Mouse (Mus musculus) lung, postnatal 25 days (tissue): Measurements from ENCODE around the gene Pigq.

Source experiments
- DNase-seq: peaks from one replicate; pipeline ENCODE4 v3.0.0; 2022; ENCODE audit warnings: low spot score

Pigq gene

DNA sequence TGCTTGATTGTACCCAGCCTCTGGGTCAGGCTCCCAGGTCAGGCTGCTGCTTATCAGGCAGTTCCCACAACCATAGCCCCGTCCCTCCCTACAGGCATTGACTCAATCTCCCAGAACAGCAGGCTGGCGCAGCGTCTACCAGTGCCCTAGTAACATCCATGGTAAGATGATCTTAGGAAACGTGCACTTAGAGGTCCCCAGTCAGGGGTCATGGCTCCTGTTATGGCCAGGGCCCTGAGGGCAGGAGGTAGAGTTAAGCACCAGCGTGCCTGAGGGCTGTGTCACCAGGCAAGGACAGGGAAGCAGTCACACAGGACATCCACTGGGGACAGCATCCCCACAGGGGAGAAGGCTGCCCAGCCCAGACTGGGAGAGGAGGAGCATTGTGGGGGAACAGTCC lies 62.4 kb downstream of the Pigq start:
- no peak for DNase-seq

- DNase-seq = no peak
Measured at GRCm38 (mm10) chr17:25881691-25882090, 63.0 kb downstream of the Pigq start.

- DNase-seq = no peak
Measured at GRCm38 (mm10) chr17:25880913-25881641, 63.7 kb downstream of the Pigq start.

- DNase-seq = no peak
Measured at GRCm38 (mm10) chr17:25880196-25880910, 64.4 kb downstream of the Pigq start, which contains the start of gene Wfikkn1. Gene Wfikkn1, minus strand, starts transcription at chr17:25880858.

GRCm38 (mm10) chr17:25879750-25880149 lies 65.0 kb downstream of the Pigq start:
- no peak for DNase-seq

DNA sequence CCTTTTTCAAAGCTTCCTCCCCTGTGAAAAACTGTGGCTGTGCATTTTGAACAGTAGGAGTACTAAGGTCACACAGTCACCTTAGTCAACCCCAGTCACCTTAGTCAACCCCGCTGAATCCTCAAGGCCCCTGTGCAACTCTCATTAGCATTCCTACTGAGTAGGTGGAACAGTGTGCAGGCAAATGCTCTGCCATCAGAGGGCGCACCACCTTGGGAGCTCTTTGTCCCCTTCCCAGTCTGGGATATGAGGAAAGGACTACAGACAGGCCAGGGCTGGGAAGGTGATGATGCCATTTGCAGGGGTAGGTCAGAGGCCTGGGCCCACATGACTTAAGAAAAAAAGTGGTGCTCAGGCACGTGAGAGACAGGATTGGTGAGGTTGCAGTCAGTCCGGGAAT lies 65.5 kb downstream of the Pigq start:
- DNase-seq = no peak

- DNase-seq = no peak
Measured at GRCm38 (mm10) chr17:25878611-25879180, 66.0 kb downstream of the Pigq start.

DNA sequence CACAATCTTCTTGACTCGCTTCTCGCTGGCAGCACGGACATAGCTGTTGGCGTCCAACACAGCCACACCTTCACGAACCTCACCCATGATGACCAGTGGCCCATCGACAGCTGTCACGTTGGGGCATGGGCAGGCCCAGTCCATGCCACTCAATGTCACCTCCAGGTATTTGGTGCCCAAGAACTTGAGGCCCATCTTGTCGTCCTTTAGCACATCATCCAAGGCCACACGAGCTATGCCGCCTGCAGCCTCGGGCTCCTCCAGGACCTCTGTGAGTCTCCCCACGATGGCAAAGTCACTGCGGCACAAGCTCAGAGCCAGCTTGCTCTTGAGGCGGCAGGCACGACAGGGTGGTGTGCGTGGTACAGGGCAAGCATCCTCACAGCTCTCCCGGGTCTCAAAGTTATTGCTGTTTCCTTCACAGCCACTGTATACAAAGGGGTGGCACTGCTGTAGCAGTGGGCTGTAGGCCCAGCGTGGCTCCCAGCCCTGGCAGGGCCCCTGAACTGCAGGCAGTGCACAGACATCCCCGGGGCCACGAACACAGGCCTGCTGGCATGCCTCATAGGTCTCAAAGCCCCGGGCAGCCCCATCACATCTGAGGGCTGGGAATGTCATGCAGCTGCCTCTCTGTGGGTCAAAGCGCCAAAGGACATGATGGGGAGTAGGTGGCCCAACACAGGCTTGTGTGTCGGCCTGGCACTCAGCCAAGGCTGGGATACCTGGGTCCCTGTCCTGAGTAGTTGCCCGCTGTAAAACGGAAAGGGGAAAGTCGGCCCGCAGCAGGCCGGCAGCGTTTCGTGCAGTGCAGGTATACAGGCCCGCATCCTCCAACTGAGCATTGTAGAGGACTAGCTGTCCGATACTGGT lies 66.8 kb downstream of the Pigq start:
- no peak for DNase-seq

GRCm38 (mm10) chr17:25877025-25877424 lies 67.7 kb downstream of the Pigq start:
- DNase-seq = no peak
